Mouse (Mus musculus): Measurements from ENCODE around the gene Ceacam1. TPM values are rescaled to one million over a fixed set of nuclear protein-coding genes. Genes with fewer than 3 reads are reported as not detected.

Ceacam1 gene
- 423 TPM for polyA plus RNA-seq (2014; fragmentation: Illumina TruSeq; extraction: RNeasy Lipid Tissue Mini Kit (QIAGEN cat#74804); ENCODE audit: low replicate concordance)

GRCm38 (mm10) chr7:25477091-25477751, at the start of gene Ceacam1:
TSS of gene Ceacam1 (minus strand) at chr7:25477603.

GRCm38 (mm10) chr7:25412833-25413441, 64.5 kb downstream of the Ceacam1 start, which contains the start of gene Cxcl17:
TSS of gene Cxcl17 (minus strand) at chr7:25412886.

Other genes with a start within 250 kb of the Ceacam1 start
- 7.5 TPM for gene Gsk3a, start 239.8 kb downstream of the Ceacam1 start, polyA plus RNA-seq (2014; fragmentation: Illumina TruSeq; extraction: RNeasy Lipid Tissue Mini Kit (QIAGEN cat#74804); ENCODE audit: low replicate concordance)
- 0.93 TPM for gene Erf, start 226.8 kb downstream of the Ceacam1 start, polyA plus RNA-seq (2014; fragmentation: Illumina TruSeq; extraction: RNeasy Lipid Tissue Mini Kit (QIAGEN cat#74804); ENCODE audit: low replicate concordance)
- 12.5 TPM for gene Cic, start 209.9 kb downstream of the Ceacam1 start, polyA plus RNA-seq (2014; fragmentation: Illumina TruSeq; extraction: RNeasy Lipid Tissue Mini Kit (QIAGEN cat#74804); ENCODE audit: low replicate concordance)
- 1.6 TPM for gene Pafah1b3, start 179.6 kb downstream of the Ceacam1 start, polyA plus RNA-seq (2014; fragmentation: Illumina TruSeq; extraction: RNeasy Lipid Tissue Mini Kit (QIAGEN cat#74804); ENCODE audit: low replicate concordance)
- gene Prr19, start 176.2 kb downstream of the Ceacam1 start, polyA plus RNA-seq (2014; fragmentation: Illumina TruSeq; extraction: RNeasy Lipid Tissue Mini Kit (QIAGEN cat#74804); ENCODE audit: low replicate concordance), result not detected
- not detected for gene Tmem145, start 171.5 kb downstream of the Ceacam1 start, polyA plus RNA-seq (2014; fragmentation: Illumina TruSeq; extraction: RNeasy Lipid Tissue Mini Kit (QIAGEN cat#74804); ENCODE audit: low replicate concordance)
- gene Megf8, start 160.4 kb downstream of the Ceacam1 start, polyA plus RNA-seq (2014; fragmentation: Illumina TruSeq; extraction: RNeasy Lipid Tissue Mini Kit (QIAGEN cat#74804); ENCODE audit: low replicate concordance), result 0.30 TPM
- gene Cnfn, start 107.9 kb downstream of the Ceacam1 start, polyA plus RNA-seq (2014; fragmentation: Illumina TruSeq; extraction: RNeasy Lipid Tissue Mini Kit (QIAGEN cat#74804); ENCODE audit: low replicate concordance), result not detected
- 0.52 TPM for gene Lipe, start 78.9 kb downstream of the Ceacam1 start, polyA plus RNA-seq (2014; fragmentation: Illumina TruSeq; extraction: RNeasy Lipid Tissue Mini Kit (QIAGEN cat#74804); ENCODE audit: low replicate concordance)
- not detected for gene Cxcl17, start 64.7 kb downstream of the Ceacam1 start, polyA plus RNA-seq (2014; fragmentation: Illumina TruSeq; extraction: RNeasy Lipid Tissue Mini Kit (QIAGEN cat#74804); ENCODE audit: low replicate concordance)
- gene Ceacam2, start 62.3 kb upstream of the Ceacam1 start, polyA plus RNA-seq (2014; fragmentation: Illumina TruSeq; extraction: RNeasy Lipid Tissue Mini Kit (QIAGEN cat#74804); ENCODE audit: low replicate concordance), result 0.71 TPM
- gene Erich4, start 138.3 kb upstream of the Ceacam1 start, polyA plus RNA-seq (2014; fragmentation: Illumina TruSeq; extraction: RNeasy Lipid Tissue Mini Kit (QIAGEN cat#74804); ENCODE audit: low replicate concordance), result 3.4 TPM
- gene Dmac2, start 141.8 kb upstream of the Ceacam1 start, polyA plus RNA-seq (2014; fragmentation: Illumina TruSeq; extraction: RNeasy Lipid Tissue Mini Kit (QIAGEN cat#74804); ENCODE audit: low replicate concordance), result 32.4 TPM
- gene B3gnt8, start 149.1 kb upstream of the Ceacam1 start, polyA plus RNA-seq (2014; fragmentation: Illumina TruSeq; extraction: RNeasy Lipid Tissue Mini Kit (QIAGEN cat#74804); ENCODE audit: low replicate concordance), result not detected
- gene Bckdha, start 181.4 kb upstream of the Ceacam1 start, polyA plus RNA-seq (2014; fragmentation: Illumina TruSeq; extraction: RNeasy Lipid Tissue Mini Kit (QIAGEN cat#74804); ENCODE audit: low replicate concordance), result not detected
- gene Exosc5, start 181.6 kb upstream of the Ceacam1 start, polyA plus RNA-seq (2014; fragmentation: Illumina TruSeq; extraction: RNeasy Lipid Tissue Mini Kit (QIAGEN cat#74804); ENCODE audit: low replicate concordance), result 0.89 TPM
- gene Tmem91, start 197.6 kb upstream of the Ceacam1 start, polyA plus RNA-seq (2014; fragmentation: Illumina TruSeq; extraction: RNeasy Lipid Tissue Mini Kit (QIAGEN cat#74804); ENCODE audit: low replicate concordance), result not detected
- not detected for gene B9d2, start 203.2 kb upstream of the Ceacam1 start, polyA plus RNA-seq (2014; fragmentation: Illumina TruSeq; extraction: RNeasy Lipid Tissue Mini Kit (QIAGEN cat#74804); ENCODE audit: low replicate concordance)
- 0.52 TPM for gene Tgfb1, start 209.4 kb upstream of the Ceacam1 start, polyA plus RNA-seq (2014; fragmentation: Illumina TruSeq; extraction: RNeasy Lipid Tissue Mini Kit (QIAGEN cat#74804); ENCODE audit: low replicate concordance)
- gene Ccdc97, start 241.5 kb upstream of the Ceacam1 start, polyA plus RNA-seq (2014; fragmentation: Illumina TruSeq; extraction: RNeasy Lipid Tissue Mini Kit (QIAGEN cat#74804); ENCODE audit: low replicate concordance), result 0.56 TPM